Mouse (Mus musculus): ENCODE measurements around the gene Ntng2. TPM values are rescaled to one million over a fixed set of nuclear protein-coding genes. Genes with fewer than 3 reads are reported as not detected.
A peak's percentile ranks its signal among the peaks of the same experiment; 100 is the strongest.

The Ntng2 gene
- polyA plus RNA-seq, 1 experiment, result 51.7 TPM

DNA sequence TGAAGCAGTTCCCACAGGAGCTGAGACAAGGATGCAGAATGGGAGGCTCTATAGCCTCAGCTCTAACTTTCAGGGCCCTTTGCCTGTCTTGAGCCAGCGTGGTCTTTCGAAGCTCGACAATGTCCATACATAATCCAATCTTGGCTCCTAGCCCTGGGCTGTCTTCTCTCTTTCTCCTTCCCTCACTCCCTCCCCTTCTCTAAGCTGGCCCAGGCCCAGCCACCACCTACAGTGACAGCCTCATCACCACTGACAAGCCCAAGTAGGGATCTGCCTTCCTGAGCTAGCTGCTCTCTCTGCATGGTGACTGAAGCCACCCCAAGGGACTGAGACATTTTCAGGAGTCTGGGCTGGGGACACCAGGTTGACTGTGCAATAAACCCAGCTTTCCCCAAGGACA, 6.5 kb downstream of the Ntng2 start:
- TF ChIP-seq CTCF (IDR thresholded peaks at IDR 0.05; ENCODE audit: extremely low read depth, insufficient read depth, low read length) (no peak), POLR2A (IDR thresholded peaks at IDR 0.05; ENCODE audit: extremely low read depth, insufficient read depth, low read length) (no peak)
- Histone ChIP-seq H3K4me1 (ENCODE audit: control insufficient read depth, insufficient read depth, low read length) (no peaks in the 10 kb centered on the region), H3K4me3 (ENCODE audit: insufficient read depth, low read length) (no peak overlapping the region), H3K27ac (ENCODE audit: insufficient read depth, low read length) (no peak overlapping the region)

DNA sequence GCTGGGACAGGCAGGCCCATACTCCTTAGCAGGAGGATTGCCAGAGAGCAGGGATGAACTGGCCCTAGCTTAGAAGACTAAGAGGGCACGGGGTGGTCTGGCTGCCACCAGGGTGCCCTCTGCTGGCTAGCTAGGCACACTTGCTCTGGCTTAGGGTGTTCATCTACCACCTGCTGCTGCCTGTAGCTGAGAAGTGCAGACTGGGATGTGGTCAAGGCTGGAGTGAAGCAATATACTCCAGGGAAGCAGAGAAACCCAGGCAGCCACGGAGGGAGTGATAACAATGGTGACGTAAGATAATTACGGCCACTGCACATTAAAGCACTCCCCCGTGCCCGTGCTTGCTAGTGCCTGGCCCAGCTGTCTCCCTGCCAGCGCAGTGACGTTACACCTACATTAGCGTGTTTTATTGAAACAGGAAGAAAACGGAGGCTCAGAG, 7.4 kb downstream of the Ntng2 start:
- no peaks in the 10 kb centered on the region for H3K4me1 ChIP-seq (ENCODE audit: control insufficient read depth, insufficient read depth, low read length)
- H3K4me3 ChIP-seq (ENCODE audit: insufficient read depth, low read length), result no peak overlapping the region
- H3K27ac ChIP-seq (ENCODE audit: insufficient read depth, low read length), result no peak overlapping the region
- TF ChIP-seq CTCF (IDR thresholded peaks at IDR 0.05; ENCODE audit: extremely low read depth, insufficient read depth, low read length) (no peak), POLR2A (IDR thresholded peaks at IDR 0.05; ENCODE audit: extremely low read depth, insufficient read depth, low read length) (no peak)

DNA sequence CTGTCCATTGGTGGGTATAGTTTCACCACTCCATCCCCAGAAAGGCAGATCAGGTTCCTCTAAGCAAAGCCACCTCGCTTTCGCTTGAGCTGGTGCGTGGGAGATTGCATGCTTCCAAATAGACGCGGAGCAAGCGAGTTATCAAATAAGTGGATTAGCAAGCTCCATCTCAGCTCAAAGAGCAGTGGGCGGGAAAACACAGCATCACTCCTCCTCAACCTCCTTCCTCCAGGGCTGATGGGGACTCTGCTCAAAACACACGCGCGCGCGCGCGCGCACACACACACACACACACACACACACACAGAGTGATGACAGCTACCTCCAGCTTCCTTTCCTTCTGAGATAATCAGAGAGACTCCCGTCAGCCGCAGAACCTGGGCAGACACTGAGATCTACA, 13.5 kb downstream of the Ntng2 start:
- H3K27ac ChIP-seq (ENCODE audit: insufficient read depth, low read length), result no peak overlapping the region
- H3K4me1 ChIP-seq (ENCODE audit: control insufficient read depth, insufficient read depth, low read length), result peaks cover 8% of the 10 kb centered on the region; the same call in 1 of the 2 replicates
- no peak for TF ChIP-seq CTCF (IDR thresholded peaks at IDR 0.05; ENCODE audit: extremely low read depth, insufficient read depth, low read length)
- no peak for TF ChIP-seq POLR2A (IDR thresholded peaks at IDR 0.05; ENCODE audit: extremely low read depth, insufficient read depth, low read length)
- H3K4me3 ChIP-seq (ENCODE audit: insufficient read depth, low read length), result no peak overlapping the region

DNA sequence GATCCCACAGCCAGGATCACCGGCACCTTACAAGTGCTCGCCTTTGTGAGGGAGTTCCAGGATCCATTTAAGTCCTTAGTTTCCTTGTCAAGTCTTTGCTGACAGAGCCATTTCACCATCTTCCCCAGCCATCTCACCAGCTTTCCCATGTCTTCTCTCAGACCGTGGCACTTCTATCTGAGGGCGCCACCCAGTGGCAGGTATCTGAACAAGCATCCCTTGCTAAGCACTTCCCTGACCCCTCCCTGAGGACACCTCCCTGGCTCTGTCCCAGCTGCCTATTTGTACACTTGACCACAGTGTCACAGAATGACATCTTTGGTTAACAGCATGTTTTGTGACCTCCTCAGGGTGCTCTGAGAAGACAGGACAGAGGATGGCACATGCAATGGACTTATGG, 15.2 kb downstream of the Ntng2 start:
- Histone ChIP-seq H3K4me1 (ENCODE audit: control insufficient read depth, insufficient read depth, low read length) (peaks cover 8% of the 10 kb centered on the region; the same call in 1 of the 2 replicates), H3K27ac (ENCODE audit: insufficient read depth, low read length) (no peak overlapping the region), H3K4me3 (ENCODE audit: insufficient read depth, low read length) (no peak overlapping the region)
- TF ChIP-seq CTCF (IDR thresholded peaks at IDR 0.05; ENCODE audit: extremely low read depth, insufficient read depth, low read length) (peak; percentile 78), POLR2A (IDR thresholded peaks at IDR 0.05; ENCODE audit: extremely low read depth, insufficient read depth, low read length) (no peak)

DNA sequence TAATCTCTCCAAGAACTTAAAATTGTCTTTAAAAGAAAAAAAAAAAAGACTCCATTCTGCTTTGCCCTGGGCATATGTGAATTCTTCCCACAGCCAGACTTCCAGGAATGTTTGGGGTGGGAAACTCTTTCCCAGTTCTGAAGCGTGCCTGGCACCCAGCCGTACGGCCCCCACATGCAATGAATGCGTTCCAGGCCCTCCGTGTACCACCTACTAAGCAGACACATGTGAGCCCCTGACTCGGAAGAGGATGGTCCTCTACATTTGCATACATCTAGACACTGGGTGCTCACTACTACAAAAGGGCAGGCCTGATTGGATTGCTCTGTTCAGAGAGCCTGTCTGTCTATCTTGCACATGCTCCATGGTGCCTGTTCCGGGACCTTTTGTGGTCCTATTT, 17.0 kb downstream of the Ntng2 start:
- Histone ChIP-seq H3K4me1 (ENCODE audit: control insufficient read depth, insufficient read depth, low read length) (peaks cover 8% of the 10 kb centered on the region; the same call in 1 of the 2 replicates), H3K27ac (ENCODE audit: insufficient read depth, low read length) (no peak overlapping the region), H3K4me3 (ENCODE audit: insufficient read depth, low read length) (no peak overlapping the region)
- TF ChIP-seq CTCF (IDR thresholded peaks at IDR 0.05; ENCODE audit: extremely low read depth, insufficient read depth, low read length) (no peak), POLR2A (IDR thresholded peaks at IDR 0.05; ENCODE audit: extremely low read depth, insufficient read depth, low read length) (no peak)

DNA sequence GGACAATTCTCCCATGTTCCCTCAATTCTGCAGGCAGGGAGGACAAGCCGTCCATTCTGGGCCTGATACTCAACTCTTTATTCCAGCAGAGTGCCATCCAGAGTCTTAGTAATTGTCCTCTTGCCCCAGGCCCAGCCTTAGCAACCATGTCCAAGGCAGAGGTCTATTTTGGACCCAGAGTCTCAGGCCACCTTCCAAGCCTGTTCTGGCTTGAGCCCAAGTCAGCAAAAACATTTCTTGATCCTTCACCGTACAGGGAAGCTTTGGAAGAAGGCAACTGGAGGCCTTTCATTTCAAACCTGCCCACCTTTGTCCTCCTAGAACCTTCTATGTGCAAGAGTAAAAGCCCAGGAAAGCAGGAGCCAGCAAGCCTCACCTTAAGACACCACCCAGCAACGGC, 17.8 kb downstream of the Ntng2 start:
- TF ChIP-seq CTCF (IDR thresholded peaks at IDR 0.05; ENCODE audit: extremely low read depth, insufficient read depth, low read length) (no peak), POLR2A (IDR thresholded peaks at IDR 0.05; ENCODE audit: extremely low read depth, insufficient read depth, low read length) (no peak)
- no peak overlapping the region for H3K27ac ChIP-seq (ENCODE audit: insufficient read depth, low read length)
- H3K4me1 ChIP-seq (ENCODE audit: control insufficient read depth, insufficient read depth, low read length), result peaks cover 8% of the 10 kb centered on the region; the same call in 1 of the 2 replicates
- no peak overlapping the region for H3K4me3 ChIP-seq (ENCODE audit: insufficient read depth, low read length)

DNA sequence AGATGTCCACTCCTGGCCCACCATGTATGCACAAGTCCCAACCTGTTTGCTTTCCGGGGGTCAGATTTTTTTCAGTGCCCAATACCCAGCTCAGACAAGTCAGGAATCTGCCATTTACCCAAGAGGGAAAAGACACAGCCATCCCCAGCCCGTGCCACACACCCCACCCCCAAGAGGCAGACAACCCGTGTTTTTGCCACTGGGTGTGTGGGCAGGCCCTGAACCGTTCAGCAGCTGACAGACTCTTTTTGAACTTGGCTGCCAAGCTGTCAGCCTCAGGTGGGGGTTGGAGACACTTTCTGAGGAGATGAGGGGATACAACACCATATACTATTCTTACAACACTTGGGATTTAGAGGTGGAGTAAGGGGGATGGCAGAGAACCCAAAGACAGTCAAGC, 18.8 kb downstream of the Ntng2 start:
- no peak overlapping the region for H3K4me3 ChIP-seq (ENCODE audit: insufficient read depth, low read length)
- peaks cover 8% of the 10 kb centered on the region; the same call in 1 of the 2 replicates for H3K4me1 ChIP-seq (ENCODE audit: control insufficient read depth, insufficient read depth, low read length)
- TF ChIP-seq CTCF (IDR thresholded peaks at IDR 0.05; ENCODE audit: extremely low read depth, insufficient read depth, low read length), result no peak
- no peak for TF ChIP-seq POLR2A (IDR thresholded peaks at IDR 0.05; ENCODE audit: extremely low read depth, insufficient read depth, low read length)
- no peak overlapping the region for H3K27ac ChIP-seq (ENCODE audit: insufficient read depth, low read length)

DNA sequence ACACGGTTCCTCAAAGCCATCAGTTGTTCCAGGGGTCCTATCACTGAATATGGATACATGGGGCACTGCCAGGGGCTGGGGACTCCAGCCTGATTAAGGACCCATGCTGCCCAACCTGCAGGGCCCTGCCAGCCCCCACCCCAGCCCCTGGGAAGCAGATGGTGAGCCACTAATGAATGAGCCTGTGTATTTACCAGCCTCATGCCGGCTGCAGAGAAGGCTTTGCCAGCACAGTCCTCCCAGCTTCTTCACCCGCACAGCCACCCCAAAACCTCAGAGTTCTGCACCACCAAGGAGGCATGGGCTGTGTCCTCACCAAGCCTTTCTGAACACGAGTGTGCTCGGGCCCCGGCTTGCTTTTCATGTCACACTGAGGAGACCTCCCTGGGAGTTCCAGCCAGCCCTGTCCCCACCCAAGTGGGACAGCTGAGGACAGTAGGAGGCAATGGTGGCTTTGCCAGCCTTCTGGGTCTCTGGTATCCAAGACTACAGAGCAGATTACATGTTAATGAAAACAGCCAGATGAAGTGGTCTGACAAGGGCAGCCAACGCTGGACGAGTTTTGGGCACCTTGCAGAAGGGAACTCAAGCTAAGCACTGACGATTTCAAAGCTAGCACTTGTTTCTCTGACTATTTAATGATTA, 22.5 kb downstream of the Ntng2 start:
- peaks cover 2% of the 10 kb centered on the region; the same call in 1 of the 2 replicates for H3K4me1 ChIP-seq (ENCODE audit: control insufficient read depth, insufficient read depth, low read length)
- H3K27ac ChIP-seq (ENCODE audit: insufficient read depth, low read length), result no peak overlapping the region
- H3K4me3 ChIP-seq (ENCODE audit: insufficient read depth, low read length), result no peak overlapping the region
- TF ChIP-seq POLR2A (IDR thresholded peaks at IDR 0.05; ENCODE audit: extremely low read depth, insufficient read depth, low read length) (no peak), CTCF (IDR thresholded peaks at IDR 0.05; ENCODE audit: extremely low read depth, insufficient read depth, low read length) (no peak)

DNA sequence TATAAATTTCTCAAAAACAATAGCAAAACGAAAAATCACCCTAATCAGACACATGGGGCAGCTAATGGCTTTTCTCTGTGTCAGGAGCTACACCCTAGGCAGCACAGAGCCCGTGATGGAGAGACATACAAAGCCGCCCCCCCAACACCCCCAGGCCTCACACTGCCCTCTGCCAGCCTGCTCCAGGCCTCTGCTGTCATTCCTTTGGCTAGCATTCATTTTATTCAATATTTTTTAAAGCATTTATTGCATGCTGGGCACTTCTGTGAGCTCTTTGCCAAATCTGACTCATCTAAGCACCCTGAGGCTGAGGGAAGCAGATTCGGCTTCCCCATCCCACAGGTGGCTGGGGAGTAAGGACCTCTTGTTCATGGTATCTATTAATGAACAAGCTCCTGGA, 26.1 kb downstream of the Ntng2 start:
- TF ChIP-seq POLR2A (IDR thresholded peaks at IDR 0.05; ENCODE audit: extremely low read depth, insufficient read depth, low read length) (no peak), CTCF (IDR thresholded peaks at IDR 0.05; ENCODE audit: extremely low read depth, insufficient read depth, low read length) (no peak)
- H3K27ac ChIP-seq (ENCODE audit: insufficient read depth, low read length), result no peak overlapping the region
- no peaks in the 10 kb centered on the region for H3K4me1 ChIP-seq (ENCODE audit: control insufficient read depth, insufficient read depth, low read length)
- no peak overlapping the region for H3K4me3 ChIP-seq (ENCODE audit: insufficient read depth, low read length)

DNA sequence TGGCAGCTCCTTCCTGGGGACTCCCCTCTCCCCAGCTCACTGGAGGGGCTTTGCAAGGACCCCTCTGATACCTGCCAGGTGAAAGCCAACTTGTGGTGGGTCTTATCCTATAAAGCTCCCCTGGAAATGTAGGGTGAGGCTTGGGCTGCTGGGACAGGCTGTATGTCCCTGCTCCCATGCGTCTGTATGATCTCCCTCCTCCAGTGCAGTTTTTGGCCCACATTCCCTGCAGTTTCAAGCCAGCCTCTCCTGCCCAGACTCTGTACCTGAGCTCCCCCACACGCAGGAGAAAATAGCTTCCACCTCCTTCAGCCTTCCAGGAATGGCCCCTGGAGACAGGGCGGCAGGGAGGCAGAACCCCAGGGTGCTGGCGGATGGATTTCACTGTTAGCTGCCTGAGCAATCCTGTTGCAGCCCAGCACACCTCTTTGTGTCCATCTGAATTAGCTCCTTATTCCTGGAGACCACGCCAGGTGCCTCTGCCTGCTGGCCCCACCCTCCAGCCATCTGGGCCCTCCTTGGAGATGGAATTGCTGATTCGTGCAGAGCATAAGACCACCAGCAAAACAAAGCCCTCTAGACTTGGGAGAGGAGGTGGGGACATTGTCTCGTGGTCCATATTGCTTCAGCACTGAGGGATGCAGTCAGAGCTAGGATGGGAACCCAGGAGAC, 29.1 kb downstream of the Ntng2 start:
- no peak overlapping the region for H3K4me3 ChIP-seq (ENCODE audit: insufficient read depth, low read length)
- no peaks in the 10 kb centered on the region for H3K4me1 ChIP-seq (ENCODE audit: control insufficient read depth, insufficient read depth, low read length)
- TF ChIP-seq CTCF (IDR thresholded peaks at IDR 0.05; ENCODE audit: extremely low read depth, insufficient read depth, low read length), result no peak
- no peak for TF ChIP-seq POLR2A (IDR thresholded peaks at IDR 0.05; ENCODE audit: extremely low read depth, insufficient read depth, low read length)
- no peak overlapping the region for H3K27ac ChIP-seq (ENCODE audit: insufficient read depth, low read length)

Data from cortical plate, adult 2 months (tissue).